Mouse (Mus musculus): Measurements from ENCODE around the gene Dmac1. TPM values are rescaled to one million over a fixed set of nuclear protein-coding genes. Genes with fewer than 3 reads are reported as not detected.

Dmac1 gene
- polyA plus RNA-seq (2015; fragmentation: Illumina TruSeq; extraction: RNeasy Lipid Tissue Mini Kit (QIAGEN cat#74804); ENCODE audit: insufficient read depth, low read depth, low replicate concordance), result 18.8 TPM

DNA sequence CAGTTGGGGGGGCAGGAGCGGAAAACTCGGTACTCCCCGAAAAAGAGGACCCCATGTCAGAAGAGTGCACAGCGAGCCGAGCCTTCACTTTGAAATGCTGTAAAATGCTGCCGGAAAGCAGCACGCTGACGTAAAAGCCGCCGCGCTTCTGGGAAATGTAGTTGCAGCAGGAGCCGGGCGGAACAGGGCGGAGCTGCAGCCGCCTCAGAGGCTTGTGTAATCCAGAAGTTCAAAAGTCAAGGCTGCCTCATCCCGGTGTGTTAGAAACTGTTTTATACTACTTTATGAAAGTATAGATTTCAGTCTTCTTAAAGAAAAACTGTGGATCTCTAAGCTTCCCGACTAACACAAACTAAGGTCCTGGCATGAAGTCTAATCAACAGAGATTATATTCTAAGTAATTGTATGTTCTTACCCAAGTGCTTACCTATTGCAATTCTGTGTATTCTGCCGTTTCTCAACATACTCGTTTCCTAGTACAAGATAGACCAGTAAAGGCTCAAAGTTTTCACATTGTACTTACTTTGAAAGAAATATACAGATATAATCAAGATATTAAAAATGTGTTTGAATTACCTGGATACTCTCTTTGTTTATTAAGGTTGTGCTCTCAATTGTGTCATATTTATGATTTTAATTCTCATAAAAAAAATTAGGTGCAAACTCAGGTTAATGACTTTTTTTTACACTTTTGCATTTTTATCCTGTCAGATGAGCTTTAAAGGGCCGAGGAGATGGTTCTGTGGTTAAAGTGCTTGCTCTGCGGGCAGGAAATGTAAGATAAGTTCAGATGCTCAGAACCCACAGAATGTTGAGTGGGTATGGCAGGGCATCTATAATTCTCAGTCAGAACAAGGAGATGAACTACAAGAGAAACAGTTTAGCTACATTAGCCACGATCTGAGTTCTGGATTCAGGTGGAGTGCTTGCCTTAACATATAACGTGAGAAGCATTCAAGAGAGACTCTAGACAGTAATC is at the start of gene Dmac1:
Dmac1 (minus strand) TSS at position 109 of the 979 bp plus-strand sequence.

Data from pancreas, adult 10 weeks (tissue).